Mouse (Mus musculus): ENCODE measurements at regions not wholly inside any gene's neighbourhood (a gene's known extent, or its start where the extent isn't known, plus 50 kb on each side); places are given as distances from the start of the nearest gene placed in this dataset.

DNA sequence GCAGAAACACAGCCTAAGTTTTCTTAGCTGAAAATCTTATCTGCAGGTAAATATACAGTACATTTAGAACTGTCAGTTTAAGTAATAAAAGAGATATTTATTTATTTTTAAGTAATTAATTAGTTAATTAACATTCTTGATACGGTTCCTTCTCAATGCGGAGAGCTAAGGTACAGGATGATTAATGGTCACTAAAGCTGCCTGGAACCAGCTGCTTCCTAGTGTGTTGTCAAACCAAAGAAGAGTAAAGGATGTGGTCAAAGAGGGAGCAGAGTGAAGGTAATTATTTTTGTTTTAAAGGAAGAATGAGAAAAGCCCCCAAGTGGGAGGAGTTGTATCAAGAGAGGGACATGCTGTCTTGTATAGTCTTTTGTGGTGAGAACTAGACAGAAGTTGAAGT, 341.8 kb downstream of the Igsf11 start:
- no peak for DNase-seq
- intact Hi-C loops (cut with DNase I; ENCODE audit: low total_unique reads), result no loop called here

DNA sequence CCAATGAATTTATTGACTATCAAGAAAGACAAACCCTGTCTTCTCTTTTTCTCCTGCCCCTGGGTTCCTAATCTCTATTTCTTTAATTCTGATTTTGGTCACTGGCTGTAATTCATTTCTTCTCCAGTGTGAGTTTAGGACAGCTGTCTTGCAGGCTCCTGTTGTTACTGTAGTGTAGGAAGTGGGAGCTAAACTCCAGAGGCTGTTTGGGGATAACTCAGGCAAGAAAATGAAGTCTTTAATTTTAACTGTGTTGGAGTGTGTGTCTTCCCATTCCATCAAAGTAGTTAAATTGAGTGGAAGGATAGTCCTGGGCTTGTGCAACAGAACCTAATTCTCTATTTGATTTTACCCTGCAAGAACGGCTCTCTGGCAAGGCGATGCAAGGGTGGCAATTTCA, 381.0 kb downstream of the Igsf11 start:
- intact Hi-C loops (cut with DNase I; ENCODE audit: low total_unique reads), result no loop called here
- no peak for DNase-seq

DNA sequence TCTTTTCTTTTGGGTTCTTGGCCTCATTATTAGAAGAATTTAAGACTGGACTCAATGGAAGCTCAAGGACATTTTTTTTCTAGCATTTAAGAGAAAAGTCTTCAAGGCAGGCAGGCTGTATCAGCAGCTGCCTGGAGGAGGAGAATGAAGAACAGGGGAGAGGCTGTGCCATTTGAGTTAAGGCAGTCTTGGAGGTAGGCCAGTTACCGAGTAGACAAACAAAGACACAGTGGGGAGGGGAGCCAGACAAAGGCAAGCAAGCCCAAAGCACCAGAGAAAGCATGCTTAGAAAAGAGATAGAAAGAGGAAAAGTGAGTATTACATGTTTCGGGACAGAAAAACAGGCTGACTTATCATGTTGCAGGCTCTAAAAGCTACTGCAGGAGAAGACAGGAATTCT, 392.0 kb downstream of the Igsf11 start:
- intact Hi-C loops (cut with DNase I; ENCODE audit: low total_unique reads), result no loop called here
- no peak for DNase-seq

DNA sequence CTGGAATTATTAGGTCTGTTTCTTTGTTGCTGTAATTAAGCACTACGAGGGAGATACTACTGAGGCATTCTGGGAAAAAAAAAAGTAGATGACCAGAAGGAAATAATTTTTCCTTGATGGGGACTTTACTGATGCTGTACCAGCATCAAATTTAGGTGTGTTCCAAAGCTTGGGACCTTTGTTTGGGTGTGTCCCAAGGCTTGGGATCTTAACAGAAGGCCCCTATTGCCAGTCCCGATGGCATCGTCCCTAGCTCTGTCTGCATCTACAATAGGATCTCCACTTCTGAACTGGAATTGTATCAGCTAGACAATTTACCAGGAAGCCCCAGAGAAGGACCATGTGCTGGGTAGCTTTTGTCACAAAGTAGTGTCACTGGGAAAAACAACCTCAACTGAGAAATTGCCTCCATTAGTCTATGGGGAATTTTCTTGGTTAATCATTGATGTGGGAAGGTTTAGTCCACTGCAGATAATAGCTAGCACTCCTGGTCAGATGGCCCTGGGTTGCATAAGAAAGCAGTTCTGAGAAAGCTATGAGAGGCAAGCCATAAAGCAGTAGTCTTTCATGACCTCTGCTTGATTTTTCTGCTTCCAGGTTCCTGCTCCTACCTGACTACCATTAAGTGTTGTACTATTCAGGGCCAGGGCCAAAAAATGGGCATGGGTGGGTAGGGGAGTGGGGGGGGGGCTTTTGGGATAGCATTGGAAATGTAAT, 392.7 kb downstream of the Igsf11 start:
- intact Hi-C loops (cut with DNase I; ENCODE audit: low total_unique reads), result no loop called here

DNA sequence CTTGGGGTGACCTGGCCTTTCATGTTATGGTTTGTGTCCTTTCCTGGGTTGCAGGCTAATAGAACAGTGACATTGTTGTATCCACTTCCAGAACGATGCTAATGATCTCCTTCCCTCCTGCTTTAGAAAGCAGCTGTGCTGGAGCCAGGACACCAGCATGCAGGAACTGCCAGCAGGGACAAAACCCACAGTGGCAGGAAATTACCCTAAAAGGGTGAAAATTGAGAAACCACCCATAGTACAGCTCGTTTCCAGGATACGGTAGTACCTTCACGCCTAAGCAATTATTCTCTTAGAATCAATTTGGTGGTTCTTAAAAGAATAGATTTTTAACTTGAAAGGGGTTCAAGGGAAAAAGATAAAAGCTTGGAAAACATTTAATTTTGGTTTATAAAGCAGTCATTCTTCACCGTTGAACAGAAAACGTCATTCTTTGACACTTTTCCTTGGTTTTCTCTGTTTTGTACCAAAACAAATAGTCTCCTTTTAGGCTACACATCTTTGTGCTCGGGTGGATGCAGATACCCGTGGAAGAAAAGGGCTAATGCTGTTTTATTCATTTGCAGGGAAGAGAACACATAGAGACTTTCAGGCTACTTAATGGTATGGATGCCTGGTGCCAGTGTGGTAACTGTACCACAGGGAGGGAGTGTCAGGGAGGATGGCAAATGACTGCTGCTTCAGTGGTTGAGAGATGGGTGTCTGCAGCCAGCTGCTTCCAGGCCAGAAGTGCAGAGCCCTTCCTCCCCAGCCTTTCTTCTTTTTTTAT, 394.5 kb downstream of the Igsf11 start:
- intact Hi-C loops (cut with DNase I; ENCODE audit: low total_unique reads), result no loop called here
- no peak for DNase-seq

More for the DNA sequence above, 392.7 kb downstream of the Igsf11 start:
- no peak for DNase-seq

DNA sequence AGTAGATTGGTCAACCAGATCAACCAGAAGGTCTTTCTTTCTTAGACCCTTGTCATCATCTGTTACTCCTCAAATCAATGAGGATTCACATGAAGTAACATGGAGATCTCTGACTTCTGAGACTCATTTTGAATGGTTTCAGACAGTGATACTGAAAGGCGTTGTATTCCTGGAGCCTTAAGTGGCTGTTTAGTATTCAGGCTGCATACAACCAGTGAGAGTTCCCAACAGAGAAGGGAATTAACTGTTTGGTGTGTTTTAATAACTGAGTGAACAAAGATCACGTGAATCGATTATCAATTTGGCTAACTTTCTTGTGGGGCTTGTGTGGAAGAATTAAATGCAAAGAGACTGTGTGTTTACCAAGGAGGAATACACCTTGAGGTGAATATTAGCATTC, 406.4 kb downstream of the Igsf11 start:
- intact Hi-C loops (cut with DNase I; ENCODE audit: low total_unique reads), result no loop called here
- DNase-seq, result no peak

DNA sequence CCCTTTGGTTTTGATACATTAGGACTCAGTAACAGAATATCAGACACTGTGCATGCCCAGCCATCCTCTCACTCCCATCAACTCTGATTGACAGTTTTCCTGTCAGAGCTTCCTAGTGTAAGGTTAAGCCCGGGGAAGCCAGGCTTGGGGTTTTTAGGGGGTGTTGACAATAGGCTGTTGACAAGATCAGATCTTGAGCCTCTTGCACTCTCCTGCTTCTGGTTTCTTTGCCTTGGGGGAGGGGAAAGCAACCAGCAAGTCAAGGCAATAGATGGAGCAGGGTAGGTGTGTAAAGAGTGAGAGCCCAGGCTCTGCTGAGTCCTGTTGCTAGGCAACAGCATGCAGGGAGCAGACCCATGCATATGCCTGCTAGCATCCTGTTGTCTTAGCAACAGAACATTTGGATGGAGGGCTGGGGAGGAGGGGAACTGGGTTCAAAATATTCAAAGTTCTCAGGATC, 410.5 kb downstream of the Igsf11 start:
- no peak for DNase-seq
- intact Hi-C loops (cut with DNase I; ENCODE audit: low total_unique reads), result no loop called here

DNA sequence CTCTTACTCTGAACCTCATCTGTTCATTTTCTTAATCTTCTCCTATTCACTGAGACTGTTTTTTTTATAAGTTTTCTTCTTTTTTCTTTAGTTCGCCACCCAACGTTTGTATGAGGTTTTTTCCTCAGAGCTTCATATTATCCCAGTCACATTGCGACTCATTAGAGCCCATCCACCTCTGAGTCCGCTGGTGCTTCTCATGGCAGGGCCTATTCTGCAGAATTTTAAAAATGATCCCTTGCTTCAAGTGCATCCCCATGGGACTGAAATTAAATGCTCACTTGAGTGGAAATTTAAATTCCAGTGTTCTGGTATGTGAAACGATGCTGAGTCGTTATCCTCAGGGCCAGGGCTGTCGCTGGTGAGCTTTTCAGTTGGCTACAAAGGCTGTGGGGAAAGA, 410.9 kb downstream of the Igsf11 start:
- intact Hi-C loops (cut with DNase I; ENCODE audit: low total_unique reads), result no loop called here
- DNase-seq, result no peak

DNA sequence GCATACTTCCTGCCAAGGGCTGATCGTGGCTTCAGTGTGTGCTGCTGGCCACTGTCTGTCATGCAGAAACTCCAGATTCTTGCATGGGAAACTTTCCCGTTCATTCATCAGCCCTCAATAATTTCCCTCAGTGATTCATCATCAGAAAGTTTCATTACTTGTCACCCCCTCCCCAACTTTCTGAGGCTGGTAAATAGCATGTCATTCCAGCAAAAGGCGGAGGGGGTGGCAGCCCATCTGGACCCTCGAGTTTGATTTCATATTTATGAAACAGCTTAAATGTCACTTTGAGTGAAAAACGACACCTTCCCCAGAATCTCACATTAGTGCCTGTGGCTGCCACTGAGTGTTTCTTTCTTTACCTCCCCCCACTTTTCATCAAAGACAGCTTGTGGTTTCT, 415.5 kb downstream of the Igsf11 start:
- intact Hi-C loops (cut with DNase I; ENCODE audit: low total_unique reads), result no loop called here
- no peak for DNase-seq

DNA sequence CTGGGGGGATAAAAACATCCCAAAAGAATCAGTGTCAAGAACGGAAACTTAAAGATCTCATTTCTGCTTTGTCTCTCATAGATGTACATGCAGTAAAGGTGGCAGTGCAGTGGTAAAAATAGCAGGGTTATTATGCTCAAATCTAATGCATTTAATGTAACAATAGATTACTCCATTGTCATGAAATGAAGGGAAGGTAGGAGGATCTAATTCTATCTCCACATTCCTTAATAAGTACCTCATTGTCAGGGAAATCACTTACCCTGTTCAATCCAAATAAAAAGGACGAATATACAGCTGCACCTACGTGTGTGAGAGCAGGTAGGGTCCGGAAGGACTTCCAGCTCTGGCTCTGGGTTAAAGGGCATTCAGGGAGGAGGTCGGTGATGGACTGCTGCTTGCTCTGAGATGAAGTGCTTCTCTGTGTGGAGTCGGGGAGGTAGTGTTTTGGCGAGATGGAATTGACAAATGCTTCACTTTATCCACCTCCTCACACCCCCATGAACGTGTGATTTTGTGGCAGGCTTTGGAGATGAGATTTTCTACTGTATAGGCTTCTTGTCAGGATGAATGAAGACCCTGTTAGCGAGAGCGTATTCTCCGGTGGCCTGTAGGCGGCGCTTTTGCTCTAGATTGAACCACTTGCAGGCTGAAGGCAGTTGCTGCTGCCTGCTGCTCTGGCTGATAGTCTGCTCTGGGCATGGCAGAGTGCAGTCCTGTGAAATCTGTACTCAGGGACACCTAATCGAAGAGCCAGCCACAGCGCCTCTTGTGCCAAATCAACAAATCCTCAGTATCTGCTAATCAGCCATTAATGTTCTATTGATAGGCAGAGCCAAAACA, 424.5 kb downstream of the Igsf11 start:
- intact Hi-C loops (cut with DNase I; ENCODE audit: low total_unique reads), result no loop called here
- DNase-seq, result peak; percentile 25

DNA sequence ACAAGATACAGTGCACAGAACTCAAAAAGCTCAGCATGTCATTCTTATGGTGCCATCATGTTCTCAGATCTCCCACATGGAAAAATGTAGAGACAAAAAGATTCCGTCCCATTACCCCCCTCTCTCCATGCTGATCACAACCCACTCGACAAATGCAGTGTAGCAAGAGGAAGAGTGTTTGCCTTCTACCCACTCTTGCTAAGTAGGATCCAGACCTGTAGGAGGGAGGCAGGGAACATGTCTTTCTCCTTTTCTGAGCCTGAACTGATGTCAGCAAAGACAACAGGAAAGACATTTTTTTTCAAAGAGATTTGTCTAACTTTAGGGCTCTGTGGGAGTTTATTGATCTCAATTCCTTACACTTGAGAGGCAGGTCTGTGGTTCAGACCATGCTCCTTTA, 433.2 kb downstream of the Igsf11 start:
- intact Hi-C loops (cut with DNase I; ENCODE audit: low total_unique reads), result no loop called here
- no peak for DNase-seq

DNA sequence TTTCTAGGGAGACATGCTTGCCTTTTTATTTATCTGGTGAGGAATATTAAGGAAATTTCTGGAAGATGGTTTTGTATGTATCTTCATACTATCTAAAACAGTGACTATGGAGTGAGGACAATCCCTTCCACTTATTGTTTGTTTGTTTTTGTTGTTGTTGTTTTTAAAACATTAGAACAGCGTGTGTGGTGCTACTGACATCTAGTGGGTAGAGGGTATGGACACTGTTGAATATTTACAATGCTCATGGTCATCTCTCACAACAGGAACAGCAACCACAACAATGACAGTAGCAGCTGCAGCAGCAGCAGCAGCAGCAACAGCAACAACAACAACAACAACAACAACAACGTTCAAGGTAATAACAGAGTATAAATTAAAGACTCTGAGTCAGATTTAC, 471.2 kb downstream of the Igsf11 start:
- DNase-seq, result no peak
- intact Hi-C loops (cut with DNase I; ENCODE audit: low total_unique reads), result no loop called here

DNA sequence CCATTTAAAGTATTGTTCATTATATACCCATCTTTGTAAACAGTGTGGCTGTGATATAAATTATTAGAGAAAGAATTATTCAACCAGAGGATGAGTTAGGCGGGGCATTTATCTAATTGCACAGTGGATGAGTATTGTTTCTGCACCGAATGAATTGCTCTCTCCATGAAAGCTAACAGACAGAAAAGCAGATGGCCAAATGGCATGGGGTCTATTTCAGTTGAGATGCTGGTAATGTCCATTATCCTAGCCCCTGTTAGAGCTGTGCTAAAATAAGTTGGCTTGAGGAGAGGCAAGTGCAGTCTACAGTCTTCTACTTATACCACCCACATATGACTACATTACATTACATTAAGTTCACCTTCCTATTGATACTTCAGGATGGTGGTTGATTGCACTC, 475.8 kb downstream of the Igsf11 start:
- DNase-seq, result no peak
- intact Hi-C loops (cut with DNase I; ENCODE audit: low total_unique reads), result no loop called here

DNA sequence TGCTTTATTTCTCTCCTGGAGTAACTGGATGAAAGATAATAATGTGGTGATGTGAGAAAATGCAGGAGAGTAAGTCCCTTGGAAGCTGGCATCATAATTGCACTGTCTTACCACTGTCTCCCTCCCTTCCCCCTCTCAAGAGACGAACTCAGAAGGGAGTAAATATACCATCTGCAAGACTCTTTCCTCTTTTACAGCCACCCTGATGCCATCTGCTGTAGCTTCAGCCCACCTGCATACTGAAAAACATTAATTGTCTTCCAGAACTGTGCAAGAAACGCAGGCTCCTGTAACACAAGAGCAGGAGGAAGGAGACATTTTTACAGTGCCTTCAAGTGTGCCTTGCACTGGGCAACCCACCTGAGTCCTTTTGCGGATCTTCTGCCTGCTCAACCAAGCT, 482.1 kb downstream of the Igsf11 start:
- no peak for DNase-seq
- intact Hi-C loops (cut with DNase I; ENCODE audit: low total_unique reads), result no loop called here

DNA sequence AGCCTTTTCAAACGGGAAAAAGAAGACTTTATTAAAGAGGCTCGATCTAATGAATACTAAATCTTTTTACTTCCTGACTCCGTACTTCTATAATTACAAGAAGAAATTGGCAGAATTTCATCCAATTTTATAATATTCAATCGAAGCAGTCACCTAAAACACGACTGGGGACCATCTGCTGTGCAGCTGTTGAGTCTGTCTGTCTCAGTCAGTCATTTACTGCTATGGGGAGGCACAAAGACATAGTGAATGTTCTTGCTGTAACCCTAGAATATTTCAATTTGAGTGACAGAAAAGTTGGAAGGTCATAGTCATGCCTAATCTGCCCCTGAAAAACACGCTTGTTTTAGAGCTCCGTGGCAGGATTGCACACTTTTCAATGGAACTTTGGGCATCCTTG, 487.5 kb downstream of the Igsf11 start:
- no peak for DNase-seq
- intact Hi-C loops (cut with DNase I; ENCODE audit: low total_unique reads), result no loop called here

DNA sequence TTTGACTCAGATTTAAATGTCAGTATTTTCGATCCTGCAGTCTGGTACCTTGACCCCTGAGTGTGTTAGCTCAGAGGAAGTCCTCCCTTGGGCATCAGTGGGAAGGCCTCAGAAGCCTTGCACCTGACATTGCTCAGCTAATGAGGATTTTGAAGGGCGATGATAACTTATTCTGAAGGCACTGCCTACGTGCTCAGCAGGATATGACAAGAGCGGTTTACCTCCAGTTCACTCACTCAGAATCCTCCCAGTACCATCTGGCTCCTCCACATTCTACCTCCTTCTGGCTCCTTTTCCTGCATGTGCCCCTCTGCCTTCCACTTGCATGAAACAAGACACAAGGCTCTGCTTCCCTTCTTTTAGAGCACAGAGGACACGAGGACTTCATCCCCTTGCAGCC, 497.5 kb downstream of the Igsf11 start:
- intact Hi-C loops (cut with DNase I; ENCODE audit: low total_unique reads), result no loop called here
- DNase-seq, result no peak

DNA sequence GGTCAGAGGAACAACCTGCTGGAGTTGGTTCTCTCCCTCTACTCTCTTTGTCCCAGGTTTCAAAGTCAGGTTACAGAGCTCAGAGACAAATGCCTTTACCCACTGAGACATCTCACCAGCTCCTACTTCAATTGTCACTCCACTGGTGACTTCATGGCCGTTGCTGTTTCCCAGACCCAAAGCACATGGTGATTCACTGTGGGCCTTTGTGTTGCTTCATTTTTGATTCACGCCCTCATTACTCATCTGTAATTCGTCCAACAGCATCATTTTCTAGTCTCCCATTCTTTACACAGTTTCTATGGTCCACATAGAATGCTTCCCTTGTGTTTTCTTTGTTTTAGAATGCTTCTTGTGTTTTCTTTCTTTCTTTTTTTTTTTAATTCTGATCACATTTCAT, 498.2 kb downstream of the Igsf11 start:
- DNase-seq, result no peak
- intact Hi-C loops (cut with DNase I; ENCODE audit: low total_unique reads), result no loop called here

DNA sequence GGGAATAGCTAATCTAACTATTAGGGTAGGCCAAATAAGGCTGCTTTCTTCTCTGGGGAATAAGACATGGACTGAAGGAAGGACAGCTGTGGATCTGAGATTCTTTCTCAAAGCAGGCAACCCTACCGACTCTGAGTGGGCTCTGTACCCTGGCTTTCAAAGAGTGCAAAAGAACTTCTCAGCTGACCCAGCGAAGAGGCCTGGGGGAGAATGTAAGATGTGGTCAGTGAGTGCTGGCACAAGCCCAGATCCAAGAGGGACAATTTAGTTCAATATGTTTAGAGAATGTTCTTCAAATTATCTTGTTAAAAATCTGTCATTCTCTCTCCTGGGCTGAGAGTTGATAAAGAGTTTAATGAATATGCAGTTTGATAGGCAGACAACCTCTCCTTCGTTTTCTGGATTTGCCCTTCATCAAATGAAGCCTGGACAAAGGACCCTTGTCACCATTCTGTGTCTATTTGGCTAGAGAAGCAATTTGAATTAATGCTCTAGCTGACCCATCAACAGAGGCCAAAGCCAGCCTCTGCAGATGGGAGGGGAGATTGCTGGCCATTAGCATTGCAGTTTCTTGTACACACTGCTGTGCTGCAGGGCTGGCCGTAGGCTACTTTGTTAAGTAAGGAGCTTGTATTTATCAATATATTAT, 509.8 kb downstream of the Igsf11 start:
- no peak for DNase-seq
- intact Hi-C loops (cut with DNase I; ENCODE audit: low total_unique reads), result no loop called here

DNA sequence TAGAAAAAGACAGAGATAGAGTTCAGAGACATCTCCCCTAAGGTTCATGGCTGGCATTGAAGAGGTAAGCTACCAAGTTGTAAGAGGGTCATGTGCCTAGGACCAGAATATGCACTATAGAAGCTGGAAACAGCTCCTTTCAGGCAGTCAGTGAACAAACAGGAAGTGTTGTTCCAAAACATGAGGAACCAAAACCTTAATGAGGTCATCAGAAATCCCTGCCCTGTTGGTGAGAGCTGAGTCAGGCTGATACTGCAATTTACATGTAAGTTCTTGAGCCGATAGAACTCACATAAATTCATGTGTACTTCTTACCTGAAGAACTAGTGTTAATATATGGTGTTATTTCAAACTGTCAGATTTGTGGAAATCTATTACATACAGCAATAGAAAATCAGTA, 539.1 kb downstream of the Igsf11 start:
- DNase-seq, result no peak
- intact Hi-C loops (cut with DNase I; ENCODE audit: low total_unique reads), result no loop called here

DNA sequence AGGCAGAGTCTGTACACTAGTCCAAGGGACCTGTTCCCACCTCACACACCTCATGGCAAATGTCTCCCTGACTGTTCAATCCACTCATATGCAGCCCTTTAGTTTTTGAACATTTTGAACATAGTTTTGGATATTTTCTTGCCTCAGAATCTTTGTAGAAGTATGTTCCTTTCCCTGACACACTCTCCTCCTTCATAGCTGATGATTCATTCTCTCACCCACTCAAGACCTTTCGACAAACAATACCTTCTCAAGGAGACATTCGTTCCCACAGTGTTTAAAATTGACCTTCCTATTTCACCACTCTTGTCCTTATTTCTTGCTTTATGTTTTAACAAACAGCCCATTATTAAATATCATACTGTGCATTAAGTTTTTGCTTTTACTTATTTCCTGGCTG, 538.4 kb upstream of the Lsamp start:
- intact Hi-C loops (cut with DNase I; ENCODE audit: low total_unique reads), result no loop called here
- DNase-seq, result no peak
